8 mouse cellular contexts compared by ENCODE assay signal in the genomic region with DNA sequence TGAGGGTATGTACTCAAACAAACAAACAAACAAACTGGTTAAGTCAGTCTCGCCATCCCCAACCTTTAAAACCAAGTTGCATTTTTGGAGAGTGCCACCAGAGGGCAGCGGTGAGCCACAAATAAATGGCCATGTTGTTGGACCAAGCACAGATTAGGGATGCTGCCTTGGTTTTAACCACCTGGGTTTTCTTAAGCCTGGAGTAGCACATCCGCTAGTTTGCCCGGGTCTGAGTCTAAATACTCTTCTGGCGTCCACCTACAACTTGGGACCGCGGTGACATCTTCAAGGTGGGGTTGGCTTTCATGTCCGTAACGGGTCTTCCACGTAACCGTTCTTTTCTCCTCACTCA. TPM values are rescaled to one million over a fixed set of nuclear protein-coding genes. Genes with fewer than 3 reads are reported as not detected.
A peak's percentile ranks its signal among the peaks of the same experiment; 100 is the strongest.
DNase-seq lines count a peak whose midpoint lies in the region; ATAC-seq and TF ChIP-seq lines count a peak whose summit lies in the region.

No protein-coding gene starts in this region.

- H3K9ac ChIP-seq in kidney, embryonic 16.5 days (replicated peaks; ENCODE audit: low read length): no peak overlapping the region
- H3K9ac ChIP-seq in liver, adult 2 months (ENCODE audit: low read depth, low read length): no peak overlapping the region
- no peak overlapping the region for H3K9ac ChIP-seq in neural tube, embryonic 12.5 days

- H3K27ac ChIP-seq in kidney, embryonic 16.5 days (ENCODE audit: low read length): no peak overlapping the region
- H3K27ac ChIP-seq in bone marrow, adult 2 months (ENCODE audit: control insufficient read depth, insufficient read depth, low read depth, low read length, poor library complexity): no peak overlapping the region
- no peak overlapping the region for H3K27ac ChIP-seq in liver, adult 2 months (replicated peaks; ENCODE audit: insufficient read depth, low read depth, low read length)
- H3K27ac ChIP-seq in neural tube, embryonic 12.5 days: no peak overlapping the region

- no peak for ATAC-seq in kidney, embryonic 16.5 days (ENCODE audit: low FRiP score, low TSS enrichment)
- ATAC-seq in erythroblast, adult 5-6 weeks (replicated peaks; ENCODE audit: low FRiP score, poor library complexity, severe bottlenecking): 0 out of 2 replicates have a peak, but pooled peaks have one; percentile 66
- ATAC-seq in neural tube, embryonic 12.5 days (ENCODE audit: low FRiP score, low read depth): 0 out of 2 replicates have a peak, but pooled peaks have one; percentile 64

- DNase-seq in kidney, adult 18-20 months: peak; percentile 68
- peak; percentile 13 to 68 for DNase-seq in kidney, adult 8-10 months
- peak; percentile 41 for DNase-seq in liver, adult 2 months (ENCODE audit: extremely low read depth, low read depth, low spot score)
- peak; percentile 16 to 43 for DNase-seq in thymus, postnatal 36 days

- H3K9me3 ChIP-seq in kidney, embryonic 16.5 days (ENCODE audit: low read length): no peaks in the 10 kb centered on the region
- no peaks in the 10 kb centered on the region for H3K9me3 ChIP-seq in neural tube, embryonic 12.5 days

- H3K36me3 ChIP-seq in kidney, embryonic 16.5 days (ENCODE audit: insufficient read depth, low read length): no peaks in the 10 kb centered on the region
- H3K36me3 ChIP-seq in liver, adult 2 months (ENCODE audit: control insufficient read depth, insufficient read depth, low read length): no peaks in the 10 kb centered on the region
- no peaks in the 10 kb centered on the region for H3K36me3 ChIP-seq in neural tube, embryonic 12.5 days

- peak; percentile 75 for TF ChIP-seq CTCF in bone marrow, adult 2 months (IDR thresholded peaks at IDR 0.05; ENCODE audit: control insufficient read depth, insufficient read depth, low read length)
- peak; percentile 74 for TF ChIP-seq CTCF in liver, adult 2 months (IDR thresholded peaks at IDR 0.05; ENCODE audit: low read depth, low read length)

- H3K4me3 ChIP-seq in kidney, embryonic 16.5 days (ENCODE audit: low read length): no peak overlapping the region
- H3K4me3 ChIP-seq in bone marrow, adult 2 months (replicated peaks; ENCODE audit: control insufficient read depth, low read depth, low read length): no peak overlapping the region
- no peak overlapping the region for H3K4me3 ChIP-seq in liver, adult 2 months (ENCODE audit: insufficient read depth, low read depth, low read length)
- no peak overlapping the region for H3K4me3 ChIP-seq in neural tube, embryonic 12.5 days

- H3K79me2 ChIP-seq in liver, adult 2 months (ENCODE audit: control insufficient read depth, insufficient read depth, low read length): no peaks in the 10 kb centered on the region

- WGBS in kidney, embryonic 16.5 days: 40% methylated on average over 11 of the region's 11 CpGs
- WGBS in bone marrow, adult 2 months: 40% methylated on average over 11 of the region's 11 CpGs
- whole genome bisulfite sequencing in liver, adult 2 months: 40% methylated on average over 11 of the region's 11 CpGs
- 44% methylated on average over 11 of the region's 11 CpGs for WGBS in neural tube, embryonic 12.5 days

- no peak overlapping the region for H3K4me2 ChIP-seq in kidney, embryonic 16.5 days (replicated peaks; ENCODE audit: low read depth, low read length)
- no peak overlapping the region for H3K4me2 ChIP-seq in neural tube, embryonic 12.5 days (replicated peaks)

- no peaks in the 10 kb centered on the region for H3K27me3 ChIP-seq in kidney, embryonic 16.5 days (ENCODE audit: insufficient read depth, low read length)
- H3K27me3 ChIP-seq in liver, adult 2 months (ENCODE audit: control insufficient read depth, insufficient read depth, low read length): no peaks in the 10 kb centered on the region
- no peaks in the 10 kb centered on the region for H3K27me3 ChIP-seq in neural tube, embryonic 12.5 days (replicated peaks)

- no peaks in the 10 kb centered on the region for H3K4me1 ChIP-seq in kidney, embryonic 16.5 days (ENCODE audit: insufficient read depth, low read length)
- no peaks in the 10 kb centered on the region for H3K4me1 ChIP-seq in bone marrow, adult 2 months (ENCODE audit: control insufficient read depth, insufficient read depth, low read length)
- no peaks in the 10 kb centered on the region for H3K4me1 ChIP-seq in liver, adult 2 months (ENCODE audit: control insufficient read depth, insufficient read depth, low read length)
- no peaks in the 10 kb centered on the region for H3K4me1 ChIP-seq in neural tube, embryonic 12.5 days

- no peak for TF ChIP-seq POLR2A in bone marrow, adult 2 months (IDR thresholded peaks at IDR 0.05; ENCODE audit: borderline replicate concordance, control insufficient read depth, low read depth, low read length)
- TF ChIP-seq POLR2A in liver, adult 2 months (IDR thresholded peaks at IDR 0.05; ENCODE audit: extremely low read depth, insufficient read depth, low read length): no peak

RNA-seq across cellular contexts. Expression of gene Myh3, which starts 34.7 kb away (rescaled TPM):
- 4.7 and 5.1 TPM in 2 replicates for polyA plus RNA-seq in kidney, embryonic 16.5 days (2015; fragmentation: Nextera tagmentation; extraction: Ambion mirVana)
- not detected in 2 replicates for polyA plus RNA-seq in bone marrow, adult 2 months (2011; ENCODE audit: insufficient read depth, insufficient read length, low replicate concordance, missing spikeins)
- total RNA-seq in erythroblast, adult 5-6 weeks (2015; ENCODE audit: low replicate concordance): not detected in 2 replicates
- total RNA-seq in erythroblast, adult 5-6 weeks (2017; ENCODE audit: low replicate concordance): not detected in 2 replicates
- not detected in 2 replicates for total RNA-seq in liver, adult 2 months (2014; rRNA removed)
- not detected in 2 replicates for polyA plus RNA-seq in liver, adult 2 months (2012; rRNA removed)
- polyA plus RNA-seq in neural tube, embryonic 12.5 days (2016; fragmentation: Nextera tagmentation; extraction: Ambion mirVana): 17.1 and 19.3 TPM in 2 replicates

RNA-seq across cellular contexts. Expression of gene Myh2, which starts 58.0 kb away (rescaled TPM):
- not detected in 2 replicates for polyA plus RNA-seq in kidney, embryonic 16.5 days (2015; fragmentation: Nextera tagmentation; extraction: Ambion mirVana)
- polyA plus RNA-seq in bone marrow, adult 2 months (2011; ENCODE audit: insufficient read depth, insufficient read length, low replicate concordance, missing spikeins): 1.7 and 6.8 TPM in 2 replicates
- total RNA-seq in erythroblast, adult 5-6 weeks (2015; ENCODE audit: low replicate concordance): not detected in 2 replicates
- total RNA-seq in erythroblast, adult 5-6 weeks (2017; ENCODE audit: low replicate concordance): not detected in 2 replicates
- 3.0 TPM in 1 of 2 replicates, not detected in the other for total RNA-seq in liver, adult 2 months (2014; rRNA removed)
- polyA plus RNA-seq in liver, adult 2 months (2012; rRNA removed): not detected in 2 replicates
- 0.03 TPM in 1 of 2 replicates, not detected in the other for polyA plus RNA-seq in neural tube, embryonic 12.5 days (2016; fragmentation: Nextera tagmentation; extraction: Ambion mirVana)
